Mouse (Mus musculus) ES-E14 (cell line): Measurements from ENCODE around the gene Naa30.

Experiments
- CHD2 ChIP-seq: IDR thresholded peaks from 2 replicates; pipeline ENCODE4 v1.6.1; 2014; ENCODE audit warnings: mild to moderate bottlenecking, low read depth, low read length, inconsistent platforms
- HCFC1 ChIP-seq: IDR thresholded peaks from 2 replicates; pipeline ENCODE4 v1.6.1; 2012; ENCODE audit warnings: low read length, inconsistent platforms, borderline replicate concordance; ENCODE audit not compliant: insufficient read depth
- MAFK ChIP-seq: IDR thresholded peaks from 2 replicates; pipeline ENCODE4 v1.6.1; 2014; ENCODE audit warnings: mild to moderate bottlenecking, low read depth, low read length, inconsistent platforms; ENCODE audit not compliant: insufficient read depth
- ZC3H11A ChIP-seq: IDR thresholded peaks from 2 replicates; pipeline ENCODE4 v1.6.1; 2012; ENCODE audit warnings: low read depth, mild to moderate bottlenecking, inconsistent platforms, low read length, borderline replicate concordance
- ZNF384 ChIP-seq: IDR thresholded peaks from 2 replicates; pipeline ENCODE4 v1.6.1; 2012; ENCODE audit warnings: low read depth, low read length, inconsistent platforms

DNA sequence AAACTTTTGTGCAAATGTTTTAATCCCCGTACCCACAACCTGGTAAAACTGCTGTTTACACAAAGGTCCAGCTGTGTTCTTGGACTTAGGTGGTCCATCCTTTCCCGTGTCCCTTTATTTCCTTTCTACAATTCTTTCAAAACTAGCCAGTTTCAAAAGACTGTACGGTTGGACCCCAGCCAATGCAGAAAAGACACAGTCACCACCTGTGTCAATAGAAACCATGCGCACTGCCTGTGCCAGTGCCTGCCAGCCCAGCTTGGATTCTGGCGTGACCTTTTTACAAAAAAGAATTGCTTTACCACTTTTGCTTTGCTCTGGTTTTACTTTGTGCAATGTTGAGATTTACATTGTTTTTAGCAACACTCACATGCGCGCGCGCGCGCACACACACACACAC is 55.0 kb downstream of the Naa30 start:
- TF ChIP-seq CHD2, result no peak
- no peak for TF ChIP-seq ZNF384
- TF ChIP-seq HCFC1, result no peak
- no peak for TF ChIP-seq MAFK
- TF ChIP-seq ZC3H11A, result no peak
